Mouse (Mus musculus): ENCODE results near the gene Abhd17b.

GRCm38 (mm10) chr19:21615801-21616200, 37.2 kb upstream of the Abhd17b start:
- TF ChIP-seq CHD2 (IDR thresholded peaks at IDR 0.05; ENCODE audit: low read length) (no peak), CTCF (conservative IDR thresholded peaks at IDR 0.05 in 1 of 2, IDR thresholded peaks at IDR 0.05 in 1 of 2; ENCODE audit: low read depth in 2 of 2, low read length in 2 of 2) (no peak), EP300 (IDR thresholded peaks at IDR 0.05; ENCODE audit: low read length) (no peak), POLR2A (IDR thresholded peaks at IDR 0.05; ENCODE audit: low read depth, low read length) (no peak), SMC3 (IDR thresholded peaks at IDR 0.05; ENCODE audit: low read depth, low read length) (no peak), MAX (IDR thresholded peaks at IDR 0.05; ENCODE audit: low read length) (no peak), E2F4 (IDR thresholded peaks at IDR 0.05; ENCODE audit: insufficient replicate concordance, low read depth, low read length) (no peak), MAFK (IDR thresholded peaks at IDR 0.05; ENCODE audit: insufficient replicate concordance, low read length) (no peak)
